Mouse (Mus musculus) effector memory CD4-positive, alpha-beta T cell, adult 5 months (primary cell): ENCODE results near the gene Gdf7. TPM values are rescaled to one million over a fixed set of nuclear protein-coding genes. Genes with fewer than 3 reads are reported as not detected.

Experiments used
- polyA plus RNA-seq: library from polyadenylated mRNA; unstranded; fragments of 100-300 nt; shearing (Covaris generic); gene quantifications from one replicate; pipeline ENCODE4 v1.2.1, GENCODE M21; 2017

Gene Gdf7
- polyA plus RNA-seq, result not detected

DNA sequence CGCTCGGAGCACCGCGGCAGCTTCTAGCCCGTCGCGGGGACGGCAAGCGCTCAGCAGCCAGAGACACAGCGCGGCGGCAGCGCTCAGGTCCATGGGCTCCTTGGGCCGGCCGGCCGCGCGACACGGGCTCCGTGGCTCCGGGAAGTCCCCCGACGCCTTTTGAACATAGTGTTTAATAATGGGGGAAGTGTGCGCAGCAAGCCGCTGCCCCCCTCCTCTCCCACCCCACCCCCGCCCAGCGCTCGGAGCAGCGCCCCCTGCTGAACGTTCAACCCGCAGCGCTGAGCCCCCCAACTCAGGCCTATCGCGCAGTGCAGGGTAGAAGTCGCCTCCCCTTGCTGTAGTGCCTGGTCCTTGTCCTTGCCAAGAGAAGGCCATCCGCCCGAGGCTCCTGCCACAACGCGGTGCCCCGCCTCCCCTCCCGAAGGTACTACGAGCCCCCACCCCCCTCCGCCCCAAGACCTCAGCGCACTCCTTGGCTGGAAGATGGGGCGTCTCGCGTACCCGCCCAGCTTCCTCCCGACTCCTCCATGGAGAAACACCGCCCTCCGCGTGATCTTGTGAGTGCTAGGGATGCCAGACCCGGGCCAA lies at the start of gene Gdf7:
TSS of gene Gdf7 (minus strand) at position 114 of the 591 bp plus-strand sequence.

DNA sequence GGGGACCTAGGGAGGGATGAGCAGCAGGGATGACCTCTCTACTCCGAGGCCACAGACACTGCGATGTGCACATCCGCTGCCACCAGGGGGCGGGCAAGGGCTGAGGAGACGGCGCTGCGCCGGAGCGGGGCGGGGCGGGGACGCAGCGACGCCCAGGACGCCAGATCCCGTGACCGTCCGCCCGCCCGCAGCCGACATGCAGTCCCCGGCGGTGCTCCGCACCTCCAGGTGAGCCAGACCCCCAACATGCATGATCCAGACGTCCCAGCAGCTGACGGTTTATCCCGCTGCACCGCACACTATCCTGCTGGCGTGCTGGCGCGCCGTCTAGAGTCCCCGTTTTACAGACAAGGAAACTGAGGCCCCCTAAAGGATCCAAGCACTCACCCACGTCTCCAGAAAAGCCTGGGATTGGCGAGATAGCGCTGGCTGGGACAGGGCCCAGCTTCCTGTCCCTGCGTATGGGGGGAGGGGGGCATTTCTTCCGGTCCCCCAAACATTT lies 11.6 kb upstream of the Gdf7 start, which contains the start of gene Hs1bp3:
TSS of gene Hs1bp3 (plus strand) at position 163 of the 502 bp plus-strand sequence.

Other genes starting within 250 kb of the Gdf7 start
- gene Ldah, start 93.8 kb downstream of the Gdf7 start, polyA plus RNA-seq, result 43.1 TPM
- 5.6 TPM for gene Hs1bp3, start 11.5 kb upstream of the Gdf7 start, polyA plus RNA-seq
- gene Rhob, start 198.1 kb upstream of the Gdf7 start, polyA plus RNA-seq, result 55.4 TPM